Mouse (Mus musculus): ENCODE results near the gene A630023A22Rik.

- TF ChIP-seq POLR2A (IDR thresholded peaks at IDR 0.05; ENCODE audit: borderline replicate concordance, low read depth, low read length) (no peak), CTCF (IDR thresholded peaks at IDR 0.05; ENCODE audit: low read depth, low read length) (no peak)
These were observed 5.0 kb upstream of the A630023A22Rik start for GRCm38 (mm10) chr14:34107594-34107993.

Data from bone marrow macrophage, adult 2 months (primary cell).